Mouse (Mus musculus): ENCODE measurements around the gene Ssh1.

DNA sequence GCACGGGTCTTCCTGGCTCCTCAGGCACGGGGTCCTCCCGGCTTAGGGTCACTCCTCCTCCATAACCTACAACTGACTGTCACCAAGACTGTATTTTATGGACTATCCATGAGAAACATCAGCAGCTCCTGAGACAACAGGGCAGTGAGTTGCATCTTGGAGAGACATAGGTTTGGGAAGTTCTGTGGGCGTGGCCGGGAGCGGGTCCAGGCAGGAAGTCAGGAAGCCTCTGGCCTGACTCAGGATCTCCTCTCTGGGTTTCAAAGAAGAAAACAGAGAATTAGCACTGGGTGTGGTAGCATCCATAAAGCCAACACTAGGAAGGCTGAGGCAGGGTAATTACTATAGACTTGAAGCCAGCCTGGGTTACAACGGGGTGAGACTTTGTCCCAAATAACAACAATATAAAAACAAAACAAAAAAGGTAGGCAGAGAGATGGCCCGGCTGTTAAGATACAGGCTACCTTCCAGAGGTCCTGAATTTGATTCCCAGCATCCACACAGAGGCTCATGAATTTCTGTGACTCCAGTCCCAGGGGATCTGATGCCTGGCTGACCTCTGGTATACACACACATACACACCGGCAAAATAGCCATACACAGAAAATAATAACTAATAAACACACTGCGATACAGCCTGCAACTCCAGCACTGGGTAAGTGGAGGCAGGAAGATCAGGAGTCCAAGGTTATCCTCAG, 63.6 kb downstream of the Ssh1 start:
- TF ChIP-seq CTCF (IDR thresholded peaks at IDR 0.05; ENCODE audit: borderline replicate concordance, control insufficient read depth, extremely low read depth, insufficient read depth, low read length, poor library complexity) = no peak
- no peak for TF ChIP-seq POLR2A (IDR thresholded peaks at IDR 0.05; ENCODE audit: control insufficient read depth, extremely low read depth, insufficient read depth, low read length, poor library complexity)

Measured in thymus, adult 2 months (tissue).